Mouse (Mus musculus): Measurements from ENCODE around the gene Rer1.

GRCm38 (mm10) chr4:155120583-155120982 is 34.4 kb upstream of the Rer1 start:
- TF ChIP-seq CTCF (IDR thresholded peaks at IDR 0.05; ENCODE audit: control insufficient read depth, insufficient read depth, insufficient read length) (no peak), USF1 (IDR thresholded peaks at IDR 0.05; ENCODE audit: low read depth) (no peak), FOSL1 (IDR thresholded peaks at IDR 0.05; ENCODE audit: insufficient read depth, low read length, poor library complexity, severe bottlenecking) (no peak), MAX (IDR thresholded peaks at IDR 0.05) (no peak)
